Comparison of ENCODE assay signal across 8 mouse cellular contexts in the genomic region with DNA sequence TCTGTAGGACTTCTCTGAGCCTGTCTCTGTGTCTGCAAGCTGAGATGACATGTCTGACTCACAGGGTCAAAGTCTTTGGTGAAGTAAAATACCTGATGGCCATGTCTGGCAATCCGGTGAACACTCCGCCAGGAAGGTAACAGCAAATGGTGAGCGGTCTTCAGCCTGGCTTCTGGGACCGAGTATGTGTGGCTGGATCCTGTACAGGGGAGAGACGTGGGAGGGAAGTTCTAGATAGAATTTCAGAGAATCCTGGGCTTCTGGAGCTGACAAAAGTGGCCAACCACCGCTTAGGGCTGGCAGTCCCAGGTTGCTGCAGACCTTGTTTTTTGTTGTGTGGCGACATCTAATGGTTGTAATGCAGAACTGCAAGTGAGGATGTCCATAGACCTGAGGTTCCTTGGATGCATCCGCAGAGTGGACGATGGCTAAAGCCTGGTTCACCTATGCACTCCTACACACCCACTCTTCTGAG. TPM values are rescaled to one million over a fixed set of nuclear protein-coding genes. Genes with fewer than 3 reads are reported as not detected.
A peak's percentile ranks its signal among the peaks of the same experiment; 100 is the strongest.
DNase-seq lines count a peak whose midpoint lies in the region; ATAC-seq lines count a peak whose summit lies in the region.

No protein-coding gene starts in this region.

- no peak overlapping the region for H3K9ac ChIP-seq in hindbrain, embryonic 14.5 days

- no peak overlapping the region for H3K4me2 ChIP-seq in hindbrain, embryonic 14.5 days (replicated peaks)

- H3K27ac ChIP-seq in forebrain, embryonic 10.5 days: no peak overlapping the region
- no peak overlapping the region for H3K27ac ChIP-seq in hindbrain, embryonic 14.5 days

- peaks cover 22% of the 10 kb centered on the region for H3K4me1 ChIP-seq in forebrain, embryonic 10.5 days
- H3K4me1 ChIP-seq in hindbrain, embryonic 14.5 days (replicated peaks; ENCODE audit: control insufficient read depth, insufficient read depth, low read length): 0 out of 2 replicates have a peak, but pooled peaks cover 6% of the 10 kb centered on the region

- WGBS in forebrain, embryonic 10.5 days: 22% methylated on average over 9 of the region's 9 CpGs
- WGBS in hindbrain, embryonic 14.5 days: 25% methylated on average over 9 of the region's 9 CpGs

- H3K36me3 ChIP-seq in forebrain, embryonic 10.5 days (replicated peaks): no peaks in the 10 kb centered on the region
- no peaks in the 10 kb centered on the region for H3K36me3 ChIP-seq in hindbrain, embryonic 14.5 days (replicated peaks; ENCODE audit: control insufficient read depth, insufficient read depth)

- peak; percentile 68 for DNase-seq in CD4-positive, CD25-positive, alpha-beta regulatory T cell, adult 2 months (ENCODE audit: low read depth, low spot score)
- DNase-seq in c-Kit-positive CD71-positive TER-119-negative erythroid progenitor cells, embryonic 14.5 days (ENCODE audit: low read depth): peak; percentile 44
- DNase-seq in forebrain, embryonic 10.5 days (ENCODE audit: extremely low spot score, low spot score): peak; percentile 67
- peak; percentile 85 for DNase-seq in hindbrain, embryonic 14.5 days (ENCODE audit: low spot score)
- DNase-seq in layer of hippocampus, postnatal 10 days (ENCODE audit: low spot score in 2 of 2): peak; percentile 61 to 69
- peak; percentile 80 for DNase-seq in lung, postnatal 36 days
- peak; percentile 72 to 80 for DNase-seq in right cerebral cortex, adult 2 months (ENCODE audit: low spot score in 2 of 2)

- no peaks in the 10 kb centered on the region for H3K9me3 ChIP-seq in forebrain, embryonic 10.5 days
- no peaks in the 10 kb centered on the region for H3K9me3 ChIP-seq in hindbrain, embryonic 14.5 days (ENCODE audit: control insufficient read depth, low read length)

- ATAC-seq in CD4-positive, CD25-positive, alpha-beta regulatory T cell, adult 4 months: no peak
- peak; percentile 88 for ATAC-seq in hindbrain, embryonic 14.5 days (ENCODE audit: low FRiP score)

- peaks cover 20% of the 10 kb centered on the region for H3K27me3 ChIP-seq in forebrain, embryonic 10.5 days (ENCODE audit: poor library complexity, severe bottlenecking)
- H3K27me3 ChIP-seq in hindbrain, embryonic 14.5 days (ENCODE audit: control insufficient read depth, insufficient read depth, low read length): no peaks in the 10 kb centered on the region

- H3K4me3 ChIP-seq in forebrain, embryonic 10.5 days: no peak overlapping the region
- no peak overlapping the region for H3K4me3 ChIP-seq in hindbrain, embryonic 14.5 days (replicated peaks; ENCODE audit: low read length)

RNA-seq across cellular contexts. Expression of a gene that starts 3.6 kb away (rescaled TPM):
- 1 to 10 TPM in 1 of 2 experiments, under 1 TPM in 1; 0.31 to 1.4 TPM for polyA plus RNA-seq in CD4-positive, CD25-positive, alpha-beta regulatory T cell, adult 4 months (2017; shearing (Covaris generic))
- 0.16 and 0.24 TPM in 2 replicates for polyA plus RNA-seq in forebrain, embryonic 10.5 days (2016; fragmentation: Nextera tagmentation; extraction: Ambion mirVana)
- polyA plus RNA-seq in hindbrain, embryonic 14.5 days (2014; fragmentation: Nextera tagmentation; extraction: Ambion mirVana): 1.9 and 2.8 TPM in 2 replicates
- 1 to 10 TPM; 1.9 to 4.7 TPM for total RNA-seq in layer of hippocampus, postnatal 10 days (2021)

RNA-seq across cellular contexts. Expression of a gene that starts 29.0 kb away (rescaled TPM):
- polyA plus RNA-seq in CD4-positive, CD25-positive, alpha-beta regulatory T cell, adult 4 months (2017; shearing (Covaris generic)): not detected
- 0.44 and 0.45 TPM in 2 replicates for polyA plus RNA-seq in forebrain, embryonic 10.5 days (2016; fragmentation: Nextera tagmentation; extraction: Ambion mirVana)
- polyA plus RNA-seq in hindbrain, embryonic 14.5 days (2014; fragmentation: Nextera tagmentation; extraction: Ambion mirVana): 1.5 and 1.6 TPM in 2 replicates
- total RNA-seq in layer of hippocampus, postnatal 10 days (2021): 10 to 100 TPM; 27.4 to 28.0 TPM

RNA-seq across cellular contexts. Expression of a gene that starts 38.8 kb away (rescaled TPM):
- 10 to 100 TPM; 59.0 to 79.6 TPM for polyA plus RNA-seq in CD4-positive, CD25-positive, alpha-beta regulatory T cell, adult 4 months (2017; shearing (Covaris generic))
- polyA plus RNA-seq in forebrain, embryonic 10.5 days (2016; fragmentation: Nextera tagmentation; extraction: Ambion mirVana): 57.3 and 57.6 TPM in 2 replicates
- 57.5 and 63.4 TPM in 2 replicates for polyA plus RNA-seq in hindbrain, embryonic 14.5 days (2014; fragmentation: Nextera tagmentation; extraction: Ambion mirVana)
- total RNA-seq in layer of hippocampus, postnatal 10 days (2021): 10 to 100 TPM; 71.6 to 74.3 TPM

RNA-seq across cellular contexts. Expression of a gene that starts 39.6 kb away (rescaled TPM):
- 100 to 1,000 TPM in 1 of 2 experiments, 10 to 100 TPM in 1; 92.6 to 104 TPM for polyA plus RNA-seq in CD4-positive, CD25-positive, alpha-beta regulatory T cell, adult 4 months (2017; shearing (Covaris generic))
- polyA plus RNA-seq in forebrain, embryonic 10.5 days (2016; fragmentation: Nextera tagmentation; extraction: Ambion mirVana): 64.4 and 65.8 TPM in 2 replicates
- polyA plus RNA-seq in hindbrain, embryonic 14.5 days (2014; fragmentation: Nextera tagmentation; extraction: Ambion mirVana): 67.6 and 68.4 TPM in 2 replicates
- total RNA-seq in layer of hippocampus, postnatal 10 days (2021): 10 to 100 TPM; 52.6 to 53.3 TPM
